Mouse (Mus musculus): ENCODE measurements around the gene Cox19. TPM values are rescaled to one million over a fixed set of nuclear protein-coding genes. Genes with fewer than 3 reads are reported as not detected.
A peak's percentile ranks its signal among the peaks of the same experiment; 100 is the strongest.

The Cox19 gene
- polyA plus RNA-seq, 1 experiment from 2014 or later: 93.2 TPM

GRCm38 (mm10) chr5:139291811-139292560 is 59.2 kb downstream of the Cox19 start:
- no peaks in the 10 kb centered on the region for H3K36me3 ChIP-seq
- H3K4me1 ChIP-seq: no peaks in the 10 kb centered on the region
- H3K27ac ChIP-seq: no peak overlapping the region
- no peak for DNase-seq (ENCODE audit: low spot score)
- H3K9me3 ChIP-seq: no peaks in the 10 kb centered on the region
- no peak overlapping the region for H3K4me3 ChIP-seq
- H3K27me3 ChIP-seq (ENCODE audit: insufficient read depth, poor library complexity, severe bottlenecking): no peaks in the 10 kb centered on the region
- 66% methylated on average over 6 of the region's 6 CpGs for WGBS

- Histone ChIP-seq H3K9me3 (no peaks in the 10 kb centered on the region), H3K27me3 (ENCODE audit: insufficient read depth, poor library complexity, severe bottlenecking) (no peaks in the 10 kb centered on the region), H3K27ac (no peak overlapping the region), H3K4me3 (no peak overlapping the region), H3K4me1 (peaks cover 11% of the 10 kb centered on the region), H3K36me3 (no peaks in the 10 kb centered on the region)
- DNase-seq (ENCODE audit: low spot score): no peak
- 82% methylated on average over 12 of the region's 12 CpGs for WGBS
Observed at GRCm38 (mm10) chr5:139290467-139291259, 60.6 kb downstream of the Cox19 start.

GRCm38 (mm10) chr5:139288591-139288990 is 62.6 kb downstream of the Cox19 start:
- WGBS: 86% methylated on average over 4 of the region's 4 CpGs
- no peaks in the 10 kb centered on the region for H3K36me3 ChIP-seq
- H3K4me1 ChIP-seq: peaks cover 19% of the 10 kb centered on the region
- peaks cover 9% of the 10 kb centered on the region; the same call in 1 of the 2 replicates for H3K27me3 ChIP-seq (ENCODE audit: insufficient read depth, poor library complexity, severe bottlenecking)
- no peak for DNase-seq (ENCODE audit: low spot score)
- no peak overlapping the region for H3K27ac ChIP-seq
- no peak overlapping the region for H3K4me3 ChIP-seq
- no peaks in the 10 kb centered on the region for H3K9me3 ChIP-seq

GRCm38 (mm10) chr5:139287787-139288186 is 63.4 kb downstream of the Cox19 start:
- Histone ChIP-seq H3K4me3 (no peak overlapping the region), H3K36me3 (no peaks in the 10 kb centered on the region), H3K27ac (no peak overlapping the region), H3K4me1 (peaks cover 19% of the 10 kb centered on the region), H3K9me3 (no peaks in the 10 kb centered on the region), H3K27me3 (ENCODE audit: insufficient read depth, poor library complexity, severe bottlenecking) (peaks cover 10% of the 10 kb centered on the region; the same call in 1 of the 2 replicates)
- 83% methylated on average over 4 of the region's 4 CpGs for WGBS
- no peak for DNase-seq (ENCODE audit: low spot score)

- H3K4me1 ChIP-seq: peaks cover 20% of the 10 kb centered on the region
- DNase-seq (ENCODE audit: low spot score): no peak
- no peaks in the 10 kb centered on the region for H3K9me3 ChIP-seq
- no peak overlapping the region for H3K4me3 ChIP-seq
- 0 out of 2 replicates have a peak overlapping the region, but pooled peaks have one; percentile 13 for H3K27ac ChIP-seq
- 81% methylated on average over 5 of the region's 5 CpGs for WGBS
- peaks cover 14% of the 10 kb centered on the region; the same call in 1 of the 2 replicates for H3K27me3 ChIP-seq (ENCODE audit: insufficient read depth, poor library complexity, severe bottlenecking)
- H3K36me3 ChIP-seq: no peaks in the 10 kb centered on the region
Observed at GRCm38 (mm10) chr5:139287099-139287498, 64.1 kb downstream of the Cox19 start.

MicroRNAs encoded within 50 kb of the gene (microRNA counts, 519-probe panel; counts per million panel counts)
- microRNA mmu-miR-339-3p: not detected
- microRNA mmu-miR-339-5p: not detected

Small RNA genes within 50 kb of the gene (microRNA-seq; reads per million reads assigned to microRNA genes)
- gene Mir339: 549 reads per million, percentile 73 among the genes with 10 or more reads in this experiment

Other genes starting within 250 kb of the Cox19 start
- gene Prkar1b, start 201.4 kb downstream of the Cox19 start, polyA plus RNA-seq (2016; fragmentation: Nextera tagmentation; extraction: Ambion mirVana): 7.4 and 8.3 TPM in 2 replicates
- 9.5 and 12.5 TPM in 2 replicates for gene Dnaaf5, start 201.2 kb downstream of the Cox19 start, polyA plus RNA-seq (2016; fragmentation: Nextera tagmentation; extraction: Ambion mirVana)
- 40.3 and 43.8 TPM in 2 replicates for gene Sun1, start 150.8 kb downstream of the Cox19 start, polyA plus RNA-seq (2016; fragmentation: Nextera tagmentation; extraction: Ambion mirVana)
- 193 and 205 TPM in 2 replicates for gene Get4, start 99.1 kb downstream of the Cox19 start, polyA plus RNA-seq (2016; fragmentation: Nextera tagmentation; extraction: Ambion mirVana)
- 1.1 and 1.2 TPM in 2 replicates for gene Adap1, start 25.8 kb downstream of the Cox19 start, polyA plus RNA-seq (2016; fragmentation: Nextera tagmentation; extraction: Ambion mirVana)
- not detected in 2 replicates for gene Cyp2w1, start 1.2 kb upstream of the Cox19 start, polyA plus RNA-seq (2016; fragmentation: Nextera tagmentation; extraction: Ambion mirVana)
- 5.6 and 5.7 TPM in 2 replicates for gene Gpr146, start 26.3 kb upstream of the Cox19 start, polyA plus RNA-seq (2016; fragmentation: Nextera tagmentation; extraction: Ambion mirVana)
- 0.28 and 0.45 TPM in 2 replicates for gene C130050O18Rik, start 53.9 kb upstream of the Cox19 start, polyA plus RNA-seq (2016; fragmentation: Nextera tagmentation; extraction: Ambion mirVana)
- gene Gper1, start 71.7 kb upstream of the Cox19 start, polyA plus RNA-seq (2016; fragmentation: Nextera tagmentation; extraction: Ambion mirVana): 0.26 and 0.36 TPM in 2 replicates
- 29.2 and 40.9 TPM in 2 replicates for gene 3110082I17Rik, start 109.1 kb upstream of the Cox19 start, polyA plus RNA-seq (2016; fragmentation: Nextera tagmentation; extraction: Ambion mirVana)
- gene Zfand2a, start 133.1 kb upstream of the Cox19 start, polyA plus RNA-seq (2016; fragmentation: Nextera tagmentation; extraction: Ambion mirVana): 10.7 and 12.6 TPM in 2 replicates
- gene Uncx, start 192.1 kb upstream of the Cox19 start, polyA plus RNA-seq (2016; fragmentation: Nextera tagmentation; extraction: Ambion mirVana): 0.18 TPM in 1 of 2 replicates, not detected in the other

Data from heart, embryonic 10.5 days (tissue).